Mouse (Mus musculus) c-Kit-negative CD71-positive TER-119-positive erythroid progenitor cells, embryonic 14.5 days (primary cell): ENCODE results near the gene Slc18b1.

Experiments used
- DNase-seq: peaks from one replicate; pipeline ENCODE4 v3.0.0-alpha.2; 2013; ENCODE audit warnings: low read depth, low spot score

Gene Slc18b1

DNA sequence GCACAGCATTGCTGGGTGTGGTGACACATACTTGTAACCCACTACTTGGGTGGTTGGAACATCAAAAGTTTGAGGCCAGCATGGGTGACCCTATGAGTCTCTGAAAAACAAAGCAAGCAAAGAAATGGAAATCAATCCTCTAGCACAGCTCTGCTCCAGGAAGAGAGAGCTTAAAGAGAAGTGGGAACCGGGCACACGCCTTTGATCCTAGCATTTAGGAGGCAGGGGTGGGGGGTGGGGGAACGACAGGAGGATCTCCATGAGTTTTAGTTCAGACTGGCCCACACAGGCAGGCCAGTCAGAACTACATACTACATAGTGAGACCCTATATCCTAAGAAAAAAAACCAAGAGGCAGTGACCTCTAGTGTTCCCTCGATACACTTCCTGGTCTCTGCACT lies 9.4 kb downstream of the Slc18b1 start:
- DNase-seq = no peak

DNA sequence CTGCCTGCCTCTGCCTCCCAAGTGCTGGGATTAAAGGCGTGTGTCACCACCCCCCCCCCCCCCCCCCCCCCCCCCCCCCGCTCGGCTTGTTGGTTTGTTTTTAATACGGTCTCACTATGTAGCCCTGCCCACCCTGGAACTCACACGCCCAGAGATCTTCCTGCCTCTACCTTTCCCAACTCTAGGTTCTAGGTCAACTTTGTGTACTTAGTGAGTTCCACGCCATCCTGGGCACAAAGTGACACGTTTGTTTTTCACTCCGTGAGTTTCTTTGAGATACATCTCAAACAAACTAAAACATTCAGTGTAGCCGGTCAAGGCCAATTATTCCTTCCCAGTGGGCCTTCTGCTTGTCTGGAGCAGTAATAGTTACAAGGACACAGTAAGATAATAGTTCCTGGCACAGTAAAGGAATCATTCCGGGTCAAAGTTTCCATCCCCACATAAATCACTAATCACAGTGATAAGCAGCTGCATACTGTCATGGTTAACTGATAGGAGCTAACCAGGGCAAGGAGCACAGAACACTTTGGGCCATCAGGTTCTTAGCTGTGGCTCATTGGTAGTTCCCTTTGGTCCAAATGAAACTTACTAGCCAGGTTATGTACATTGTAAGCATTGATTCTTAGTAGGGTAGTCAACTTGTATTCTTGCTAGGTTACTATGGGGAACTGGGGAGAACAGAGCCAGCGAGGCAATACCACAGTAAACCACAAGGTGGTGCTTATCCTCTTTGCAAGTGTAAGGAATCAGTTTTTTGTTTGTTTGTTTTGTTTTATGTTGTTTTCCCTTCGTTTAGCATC lies 15.1 kb downstream of the Slc18b1 start:
- no peak for DNase-seq

DNA sequence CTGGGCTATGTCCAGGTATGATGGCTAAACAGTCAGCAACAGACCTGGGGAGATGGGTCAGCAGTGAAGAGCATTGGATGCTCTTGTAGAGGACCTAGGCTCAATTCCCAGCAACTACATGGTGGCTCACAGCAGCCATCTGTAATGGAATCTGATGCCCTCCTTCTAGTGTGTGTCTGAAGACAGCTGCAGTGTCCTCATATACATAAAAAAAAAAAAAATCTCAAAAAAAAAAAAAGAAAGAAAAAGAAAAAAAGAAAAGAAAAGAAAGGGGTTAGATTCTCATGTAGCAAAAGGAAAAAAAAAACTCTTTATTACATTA lies 15.6 kb downstream of the Slc18b1 start:
- DNase-seq = no peak

DNA sequence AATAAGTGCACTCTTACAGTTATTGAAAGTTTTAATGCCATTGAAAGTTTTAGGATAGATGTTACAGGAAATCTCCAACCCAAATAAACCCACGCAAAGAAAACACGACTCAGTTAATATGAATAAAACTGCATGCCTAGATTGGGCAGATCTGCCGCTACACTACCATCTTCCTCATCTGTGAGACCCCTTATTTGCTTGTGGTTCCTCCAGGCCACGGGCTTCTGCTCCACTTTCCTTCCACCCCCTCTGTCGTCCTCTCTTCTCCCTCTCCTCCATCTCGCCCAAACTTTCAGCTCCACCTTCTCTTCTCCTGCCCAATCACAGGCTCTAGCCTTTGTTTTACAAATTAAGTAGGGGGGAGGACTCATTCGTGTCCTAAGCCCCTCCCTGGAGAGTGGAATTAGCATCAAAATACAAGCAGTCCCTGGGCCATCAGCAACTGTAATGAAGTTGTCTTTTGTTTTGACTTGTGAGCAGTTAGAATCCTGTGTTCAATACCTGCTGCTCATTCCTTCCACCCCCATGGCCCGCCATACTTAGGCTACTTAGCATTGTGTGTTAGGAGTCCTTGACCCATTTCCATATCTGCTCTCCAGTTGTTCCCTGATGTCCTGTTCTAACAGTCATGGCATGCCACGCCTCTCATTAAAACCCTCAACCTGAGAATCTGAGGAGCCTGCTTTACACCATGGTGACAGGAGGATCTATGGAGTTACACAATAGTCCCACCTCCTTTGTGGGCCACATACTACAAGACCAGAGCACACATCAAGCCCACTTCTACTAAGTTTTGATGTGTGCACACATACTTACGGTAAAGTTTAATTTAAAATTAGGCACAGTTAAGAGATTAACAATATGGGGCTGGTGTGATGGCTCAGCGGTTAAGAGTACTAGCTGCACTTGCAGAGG lies 16.3 kb downstream of the Slc18b1 start:
- no peak for DNase-seq

DNA sequence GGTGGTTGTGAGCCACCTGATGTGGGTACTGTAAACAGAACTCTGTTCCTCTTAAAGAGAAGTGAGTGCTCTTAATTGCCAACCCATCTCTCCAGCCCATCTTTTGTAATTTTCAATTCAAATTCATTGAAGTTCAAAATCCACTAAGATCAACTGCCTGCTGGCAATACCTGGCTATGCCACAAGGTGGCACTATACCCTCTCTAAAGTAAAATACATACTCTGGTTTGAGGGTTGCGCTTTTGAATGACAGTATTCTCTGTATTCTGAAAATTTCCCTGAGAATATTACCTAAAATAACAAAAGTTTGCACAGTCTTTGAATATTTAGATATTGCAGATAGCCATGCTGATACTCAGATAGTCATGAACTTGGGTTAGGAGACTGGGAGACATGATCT lies 18.4 kb downstream of the Slc18b1 start:
- DNase-seq = peak; percentile 41

DNA sequence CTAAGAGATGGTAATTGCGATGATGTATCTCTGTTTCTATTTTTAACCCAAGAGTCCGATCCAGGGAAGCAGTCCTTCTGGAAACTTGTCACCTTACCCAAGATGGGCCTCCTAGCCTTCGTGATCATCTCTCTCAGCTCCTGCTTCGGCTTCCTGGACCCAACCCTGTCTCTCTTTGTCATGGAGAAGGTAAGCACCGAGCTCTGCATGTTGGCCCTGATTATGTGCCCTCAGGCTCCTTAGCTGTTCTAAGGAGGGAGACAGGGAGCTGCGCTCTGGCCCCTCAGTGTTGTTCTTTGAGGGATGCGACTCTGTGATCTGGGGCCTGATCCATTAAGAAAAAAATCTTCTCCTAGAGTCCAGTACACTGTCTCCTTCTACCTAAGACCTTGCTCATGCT lies 19.5 kb downstream of the Slc18b1 start:
- DNase-seq = no peak

DNA sequence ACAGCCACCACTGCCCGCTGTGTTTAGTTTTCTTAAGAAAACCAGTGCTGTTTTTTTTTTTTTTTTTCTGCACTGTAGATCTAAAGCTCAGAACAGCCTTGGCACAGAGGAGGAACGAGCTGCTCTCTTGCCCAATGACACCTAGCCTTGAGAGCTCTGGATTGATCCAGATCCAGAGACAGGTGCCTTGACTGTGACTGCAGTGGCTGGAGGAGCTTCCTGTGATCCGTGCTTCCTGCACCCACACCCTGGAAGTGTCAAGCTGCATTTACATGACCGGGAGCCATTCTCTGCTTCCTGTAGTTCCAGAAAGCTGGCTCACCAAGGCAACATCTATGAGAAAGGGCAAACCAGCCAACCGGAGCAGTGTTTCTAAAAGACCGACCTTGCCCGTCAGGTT lies 29.7 kb downstream of the Slc18b1 start:
- no peak for DNase-seq

DNA sequence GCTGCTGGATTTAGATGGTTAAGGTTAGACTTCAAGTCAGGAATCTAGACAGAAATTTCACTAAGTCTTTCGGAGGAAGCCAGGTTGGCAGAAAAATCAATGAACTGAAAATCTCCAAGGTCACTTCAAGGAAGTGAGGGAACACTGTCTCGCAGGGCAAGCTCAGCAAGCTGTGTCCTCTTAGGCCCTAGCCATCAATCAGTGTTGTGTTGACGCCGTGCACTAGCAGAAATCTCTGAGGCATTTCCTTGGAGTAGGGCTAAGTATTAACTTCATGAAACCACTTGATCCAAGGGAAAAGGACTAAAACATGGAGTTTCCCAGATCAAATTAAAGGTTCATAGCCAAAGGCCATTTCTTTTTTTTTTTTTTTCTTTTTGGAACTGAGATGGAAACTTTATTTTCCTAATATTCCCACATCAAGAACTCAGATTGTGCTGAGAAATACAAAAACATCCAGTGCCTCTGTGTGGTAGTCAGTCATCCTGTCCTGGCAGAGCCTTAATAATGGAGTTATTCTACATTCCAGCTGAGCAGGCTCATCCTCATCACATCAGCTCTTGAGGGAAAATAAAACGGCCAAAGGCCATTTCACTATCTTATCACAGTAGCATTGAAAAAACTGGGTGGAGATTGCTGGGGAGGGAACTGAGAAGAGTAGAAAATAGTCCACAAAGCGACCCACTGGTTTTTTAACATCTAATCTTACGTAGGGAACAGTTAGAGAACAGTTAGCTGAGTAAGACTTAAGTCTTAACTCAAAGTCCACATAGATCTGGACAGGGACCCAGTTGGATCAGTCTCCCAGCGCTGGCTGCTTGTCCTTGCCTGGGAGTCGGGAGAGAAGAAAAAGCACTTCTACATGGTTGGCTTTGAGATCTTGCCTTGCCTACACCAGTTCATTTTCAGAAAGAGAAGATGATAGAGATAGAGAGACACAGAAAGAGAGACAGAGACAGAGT lies 39.5 kb downstream of the Slc18b1 start:
- DNase-seq = no peak

DNA sequence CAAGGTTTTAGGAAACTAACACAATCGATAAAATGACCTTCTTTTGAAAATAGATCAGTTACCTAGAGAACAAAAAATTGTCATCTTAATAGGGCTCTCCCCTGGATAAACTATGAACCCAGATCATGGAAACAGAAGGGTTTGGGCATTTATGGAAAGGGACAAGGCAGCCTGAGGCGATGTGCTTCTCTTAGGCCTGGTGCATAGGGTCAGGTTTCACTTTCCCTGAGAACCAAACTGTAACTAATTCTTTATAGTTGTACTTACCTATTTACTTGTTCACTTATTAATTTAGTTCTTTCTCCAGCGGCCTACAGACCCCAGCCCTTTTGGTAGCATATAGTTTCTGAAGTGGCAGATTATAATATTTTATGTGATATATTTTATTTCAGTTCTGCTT lies 40.3 kb downstream of the Slc18b1 start:
- no peak for DNase-seq

DNA sequence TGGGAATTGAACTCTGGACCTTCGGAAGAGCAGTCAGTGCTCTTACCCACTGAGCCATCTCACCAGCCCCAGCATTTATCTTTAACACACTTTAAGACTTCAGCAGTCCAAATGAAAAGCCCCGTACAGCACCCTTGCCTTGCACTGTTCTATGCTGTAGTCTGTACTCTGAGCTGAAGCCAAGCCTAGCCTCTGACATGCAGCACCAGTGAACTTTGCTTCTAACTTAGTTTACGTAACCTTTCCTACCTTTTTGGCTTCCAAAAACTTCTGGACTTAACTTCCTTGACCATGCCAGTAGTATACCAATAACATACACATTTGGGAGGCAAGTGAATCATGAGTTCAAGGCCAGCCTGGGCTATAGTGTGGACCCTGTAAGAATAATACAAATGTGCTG lies 42.1 kb downstream of the Slc18b1 start:
- no peak for DNase-seq

DNA sequence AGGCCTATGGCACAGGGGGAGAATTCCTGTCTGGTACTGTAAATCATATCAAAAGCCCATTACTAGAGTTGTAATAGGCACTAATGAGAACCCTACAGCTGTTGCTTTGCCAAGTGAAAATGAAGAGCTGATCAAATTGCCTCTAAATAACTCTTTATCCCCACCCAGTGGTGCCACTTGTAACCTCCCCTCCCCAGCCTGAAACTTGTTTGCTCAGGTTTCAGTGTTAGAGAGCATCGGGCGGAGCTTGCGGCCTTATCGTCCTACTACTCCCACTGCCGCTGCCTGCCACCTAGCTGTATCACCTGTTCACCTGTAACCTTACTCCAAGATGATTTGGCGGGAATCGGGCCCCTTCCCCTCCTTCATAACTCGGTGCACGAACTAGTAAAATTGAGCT lies 42.6 kb downstream of the Slc18b1 start:
- DNase-seq = no peak

DNA sequence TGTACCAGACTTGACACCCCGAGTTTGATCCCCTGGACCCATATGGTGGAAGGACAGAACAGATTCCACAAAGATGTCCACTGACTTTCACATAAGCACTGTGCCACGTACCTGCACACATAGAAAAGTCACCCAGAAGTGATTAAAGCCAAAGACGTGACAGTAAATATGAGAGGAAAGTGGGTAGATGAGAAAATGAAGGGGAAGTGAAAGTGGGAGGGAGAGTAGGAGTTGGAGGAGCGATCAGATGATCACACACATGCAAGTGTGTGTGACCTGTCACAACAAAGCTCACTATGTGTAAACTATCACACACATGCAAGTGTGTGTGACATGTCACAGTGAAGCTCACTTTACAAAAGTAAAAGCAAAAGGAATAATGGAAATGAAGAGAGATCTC lies 43.7 kb downstream of the Slc18b1 start:
- no peak for DNase-seq

DNA sequence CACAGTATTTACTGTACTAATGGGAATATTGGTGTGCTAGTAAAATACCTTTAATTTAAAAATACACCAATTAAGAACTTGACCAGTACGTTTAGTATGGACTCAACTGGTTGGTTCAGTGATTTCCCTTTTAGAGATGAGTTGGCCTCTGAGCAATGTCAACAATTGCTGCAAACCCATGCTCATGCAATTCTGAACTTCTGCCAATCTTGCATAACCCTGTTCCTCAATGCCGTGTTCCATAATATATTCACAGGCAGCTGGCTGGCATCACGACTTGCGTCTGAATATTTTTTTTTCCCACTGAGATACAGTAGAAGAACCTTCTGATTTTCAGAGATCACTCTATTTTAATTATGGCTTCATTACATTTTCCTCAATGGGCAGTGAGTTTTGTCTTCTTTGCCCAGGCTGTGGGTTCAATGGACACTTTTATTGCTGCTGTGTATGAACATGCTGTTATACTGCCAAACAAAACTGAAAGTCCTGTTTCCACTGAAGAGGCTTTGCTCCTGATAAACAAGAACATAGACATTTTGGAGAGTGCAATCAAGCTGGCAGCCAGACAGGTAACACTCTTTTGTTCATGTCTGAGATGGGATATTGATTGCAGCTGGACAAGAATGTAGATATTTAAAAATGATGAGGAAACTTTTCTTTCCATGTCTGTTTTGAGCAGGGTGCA lies 54.6 kb downstream of the Slc18b1 start, which contains the start of gene Vnn3:
TSS of gene Vnn3 (plus strand) at position 235 of the 685 bp plus-strand sequence.
- no peak for DNase-seq

DNA sequence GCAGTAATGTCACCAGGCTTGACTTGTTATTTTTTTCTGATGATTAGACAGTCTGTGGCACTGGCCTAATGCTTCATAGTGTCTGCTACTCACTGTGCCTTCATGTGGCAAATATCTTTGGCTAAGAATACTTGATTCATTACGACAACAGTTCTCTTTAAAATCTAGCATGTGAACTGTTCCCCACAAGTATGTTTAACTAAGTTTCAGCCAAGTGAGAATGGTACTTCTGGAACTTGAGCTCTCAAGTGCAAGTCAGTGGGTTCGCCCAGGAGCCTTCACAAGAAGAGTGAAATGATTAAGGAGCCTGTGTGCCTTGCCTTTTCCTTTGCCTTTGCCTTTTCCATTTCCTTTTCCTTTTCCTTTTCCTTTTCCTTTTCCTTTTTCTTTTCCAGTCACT lies 55.3 kb downstream of the Slc18b1 start:
- no peak for DNase-seq

DNA sequence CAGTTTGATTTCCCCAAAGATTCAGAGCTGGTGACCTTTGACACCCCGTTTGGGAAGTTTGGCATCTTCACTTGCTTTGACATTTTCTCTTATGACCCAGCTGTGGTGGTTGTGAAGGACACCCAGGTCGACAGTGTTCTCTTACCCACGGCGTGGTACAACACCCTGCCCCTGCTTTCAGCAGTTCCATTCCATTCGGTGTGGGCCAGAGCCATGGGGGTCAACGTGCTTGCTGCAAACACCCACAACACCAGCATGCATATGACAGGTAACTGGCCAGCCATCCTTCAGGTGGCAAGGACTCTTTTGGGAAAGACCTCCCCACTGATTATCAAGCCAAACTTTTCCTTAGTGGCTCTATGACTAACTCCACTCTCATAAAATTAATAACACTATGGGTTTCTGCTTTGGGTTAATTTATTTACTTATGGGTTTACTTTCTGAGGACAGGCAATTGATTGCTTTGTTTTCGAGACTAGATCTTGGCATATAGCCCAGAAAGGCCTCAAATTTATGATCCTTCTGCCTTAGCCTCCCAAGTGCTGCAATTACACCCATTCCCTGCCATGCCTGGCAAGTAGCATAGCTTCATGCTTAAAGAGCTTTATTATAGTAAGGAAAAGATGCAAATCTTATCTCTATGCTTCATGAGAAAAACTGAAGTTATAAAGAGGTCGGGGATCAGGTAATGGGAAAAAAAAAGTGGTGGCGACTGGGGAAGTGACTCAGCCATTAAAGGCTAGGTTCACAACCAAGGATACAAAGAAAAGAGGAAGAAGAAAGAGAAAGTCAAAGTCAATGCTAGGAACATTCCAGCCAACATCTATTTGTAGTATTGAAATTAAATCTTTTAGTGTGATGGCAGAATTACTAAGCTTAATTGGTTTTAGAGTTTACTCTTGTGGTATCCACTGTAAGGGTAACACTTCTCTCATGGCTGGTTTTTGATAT lies 67.9 kb downstream of the Slc18b1 start:
- no peak for DNase-seq
